Mouse (Mus musculus): ENCODE measurements around the gene Fam240b. TPM values are rescaled to one million over a fixed set of nuclear protein-coding genes. Genes with fewer than 3 reads are reported as not detected.

The Fam240b gene
- total and polyA plus RNA-seq, 3 experiments = not detected

DNA sequence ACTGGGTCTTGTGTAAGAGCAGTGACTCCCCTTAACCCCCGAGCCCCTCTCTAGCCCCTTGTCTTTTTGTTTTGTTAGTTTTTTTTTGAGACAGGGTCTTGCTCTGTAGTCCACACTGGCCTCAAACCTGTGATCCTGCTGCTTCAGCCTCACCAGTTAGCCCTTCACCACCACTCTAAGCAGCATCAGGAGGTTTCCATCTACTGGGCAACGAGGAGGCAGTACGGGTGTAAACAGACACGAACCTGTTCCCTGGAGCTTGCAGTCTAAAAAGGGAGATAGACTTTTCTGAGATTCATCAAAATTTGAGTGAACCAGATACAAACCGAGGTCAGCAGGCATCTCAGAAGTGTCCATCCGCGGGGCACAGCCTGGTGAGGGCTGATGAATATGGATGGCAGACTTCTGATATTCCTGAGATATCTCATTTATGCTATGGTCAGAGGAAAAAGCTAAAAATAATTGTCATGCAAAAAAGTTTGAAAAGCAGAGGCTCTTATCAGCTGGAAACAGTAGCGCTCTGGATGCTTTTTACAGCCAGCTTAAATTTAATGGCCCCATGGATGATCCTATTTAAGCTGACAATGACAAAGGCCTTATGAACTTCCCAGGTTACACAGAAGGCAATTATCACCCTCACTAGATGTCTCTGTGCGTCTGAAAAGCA, 52.2 kb downstream of the Fam240b start (continued):
- TF ChIP-seq ZMIZ1 (IDR thresholded peaks at IDR 0.05; ENCODE audit: low read depth, low read length) = peak; percentile 98
- TF ChIP-seq POLR2AphosphoS2 (IDR thresholded peaks at IDR 0.05; ENCODE audit: low read length) = peak; percentile 38; the same call in 1 of the 2 replicates

GRCm38 (mm10) chr13:64443263-64443894, 54.2 kb downstream of the Fam240b start:
- Histone ChIP-seq H3K4me3 (ENCODE audit: control insufficient read depth in 1 of 2, insufficient read depth in 1 of 2, low read depth in 2 of 2, low read length in 2 of 2) (no peak overlapping the region), H3K79me2 (ENCODE audit: control insufficient read depth, insufficient read depth, low read length, poor library complexity) (no peaks in the 10 kb centered on the region), H3K27ac (ENCODE audit: control insufficient read depth, low read depth, low read length) (no peak overlapping the region), H3K9ac (ENCODE audit: control insufficient read depth, low read depth, low read length, poor library complexity, severe bottlenecking) (no peak overlapping the region), H3K36me3 (ENCODE audit: control insufficient read depth in 1 of 2, insufficient read depth in 2 of 2, low read length in 2 of 2) (peaks cover 0 to 12% of the 10 kb centered on the region in 2 experiments; a peak in 2 of 4 replicates), H3K9me3 (replicated peaks; ENCODE audit: insufficient read depth, low read length) (no peaks in the 10 kb centered on the region), H3K4me1 (ENCODE audit: control insufficient read depth in 1 of 2, insufficient read depth in 2 of 2, low read length in 2 of 2) (peaks cover 7% of the 10 kb centered on the region in 2 experiments), H3K27me3 (ENCODE audit: control insufficient read depth in 1 of 2, insufficient read depth in 2 of 2, low read length in 2 of 2) (no peaks in the 10 kb centered on the region)
- peak; percentile 66 for DNase-seq (ENCODE audit: low read depth, low spot score)
- TF ChIP-seq GATA1 (IDR thresholded peaks at IDR 0.05; ENCODE audit: low read depth, low read length) (peak; percentile 51), E2F4 (IDR thresholded peaks at IDR 0.05; ENCODE audit: borderline replicate concordance, low read depth, low read length) (no peak), CTCF (IDR thresholded peaks at IDR 0.05 in 2 of 3, conservative IDR thresholded peaks at IDR 0.05 in 1 of 3; ENCODE audit: control insufficient read depth in 1 of 3, insufficient read depth in 1 of 3, low read depth in 2 of 3, low read length in 3 of 3, poor library complexity in 1 of 3, severe bottlenecking in 1 of 3) (peak; percentile 32 to 63 (median 45); a peak in 5 of 6 replicates), CHD1 (IDR thresholded peaks at IDR 0.05; ENCODE audit: low read depth, low read length) (no peak), SMC3 (IDR thresholded peaks at IDR 0.05; ENCODE audit: low read depth, low read length) (peak; percentile 64), MEF2A (IDR thresholded peaks at IDR 0.05; ENCODE audit: extremely low read depth, insufficient replicate concordance, low read depth, low read length, poor library complexity, severe bottlenecking) (no peak), USF2 (IDR thresholded peaks at IDR 0.05; ENCODE audit: borderline replicate concordance in 1 of 2, insufficient read depth in 1 of 2, low read depth in 1 of 2, low read length in 2 of 2) (no peak), EP300 (IDR thresholded peaks at IDR 0.05; ENCODE audit: low read depth in 1 of 2, low read length in 2 of 2) (no peak), CHD2 (IDR thresholded peaks at IDR 0.05; ENCODE audit: low read length) (no peak), SIN3A (IDR thresholded peaks at IDR 0.05; ENCODE audit: low read length) (0 out of 2 replicates have a peak, but pooled peaks have one; percentile 26), ZC3H11A (IDR thresholded peaks at IDR 0.05; ENCODE audit: low read depth, low read length) (peak; percentile 42), RAD21 (IDR thresholded peaks at IDR 0.05; ENCODE audit: low read depth, low read length) (peak; percentile 68), MYC (IDR thresholded peaks at IDR 0.05; ENCODE audit: low read depth, low read length) (0 out of 2 replicates have a peak, but pooled peaks have one; percentile 23)

DNA sequence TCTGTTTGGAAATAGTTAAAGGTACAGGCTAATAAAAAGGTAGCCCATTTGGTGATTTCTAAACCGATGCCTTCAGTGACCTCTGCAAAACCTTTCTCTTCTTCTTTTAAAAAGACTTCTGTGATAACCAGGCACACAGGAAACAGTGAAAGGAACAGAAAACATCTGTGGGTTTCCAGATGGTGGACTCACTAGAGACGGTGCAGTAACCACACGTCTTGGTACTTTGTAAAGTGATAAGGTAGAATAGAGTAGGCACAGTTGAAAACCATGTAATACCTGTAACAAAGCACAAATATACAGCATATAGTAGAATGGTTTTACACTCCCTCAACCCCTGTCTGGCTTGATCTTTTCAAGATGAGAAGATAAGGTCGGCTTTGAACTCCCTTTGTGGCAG, 57.0 kb downstream of the Fam240b start:
- no peak overlapping the region for H3K9ac ChIP-seq (ENCODE audit: control insufficient read depth, low read depth, low read length, poor library complexity, severe bottlenecking)
- no peak overlapping the region for H3K4me3 ChIP-seq (ENCODE audit: control insufficient read depth in 1 of 2, insufficient read depth in 1 of 2, low read depth in 2 of 2, low read length in 2 of 2)
- peak; percentile 63 for DNase-seq (ENCODE audit: low read depth, low spot score)
- no peaks in the 10 kb centered on the region for H3K27me3 ChIP-seq (ENCODE audit: control insufficient read depth in 1 of 2, insufficient read depth in 2 of 2, low read length in 2 of 2)
- H3K36me3 ChIP-seq (ENCODE audit: control insufficient read depth in 1 of 2, insufficient read depth in 2 of 2, low read length in 2 of 2) = peaks cover 0 to 10% of the 10 kb centered on the region in 2 experiments; a peak in 2 of 4 replicates
- TF ChIP-seq RAD21 (IDR thresholded peaks at IDR 0.05; ENCODE audit: low read depth, low read length) (no peak), TCF12 (IDR thresholded peaks at IDR 0.05; ENCODE audit: low read depth, low read length) (peak; percentile 64), GATA1 (IDR thresholded peaks at IDR 0.05; ENCODE audit: low read depth, low read length) (peak; percentile 60), EP300 (IDR thresholded peaks at IDR 0.05; ENCODE audit: low read depth in 1 of 2, low read length in 2 of 2) (peak; percentile 74 to 76), ZMIZ1 (IDR thresholded peaks at IDR 0.05; ENCODE audit: low read depth, low read length) (no peak), MXI1 (IDR thresholded peaks at IDR 0.05; ENCODE audit: low read depth, low read length) (no peak), MAFK (IDR thresholded peaks at IDR 0.05; ENCODE audit: borderline replicate concordance, low read depth, low read length) (no peak), NELFE (IDR thresholded peaks at IDR 0.05; ENCODE audit: low read depth, low read length) (no peak), JUND (IDR thresholded peaks at IDR 0.05; ENCODE audit: low read depth, low read length) (no peak), CTCF (IDR thresholded peaks at IDR 0.05 in 2 of 3, conservative IDR thresholded peaks at IDR 0.05 in 1 of 3; ENCODE audit: control insufficient read depth in 1 of 3, insufficient read depth in 1 of 3, low read depth in 2 of 3, low read length in 3 of 3, poor library complexity in 1 of 3, severe bottlenecking in 1 of 3) (no peak), TAL1 (IDR thresholded peaks at IDR 0.05; ENCODE audit: low read length) (peak; percentile 77), ETS1 (IDR thresholded peaks at IDR 0.05; ENCODE audit: low read depth, low read length) (peak; percentile 69; the same call in 1 of the 2 replicates)
- H3K4me1 ChIP-seq (ENCODE audit: control insufficient read depth in 1 of 2, insufficient read depth in 2 of 2, low read length in 2 of 2) = peaks cover 4 to 6% of the 10 kb centered on the region in 2 experiments
- H3K9me3 ChIP-seq (replicated peaks; ENCODE audit: insufficient read depth, low read length) = no peaks in the 10 kb centered on the region
- no peak overlapping the region for H3K27ac ChIP-seq (ENCODE audit: control insufficient read depth, low read depth, low read length)
- no peaks in the 10 kb centered on the region for H3K79me2 ChIP-seq (ENCODE audit: control insufficient read depth, insufficient read depth, low read length, poor library complexity)

Measured in MEL (cell line).